Mouse (Mus musculus): ENCODE measurements at regions not wholly inside any gene's neighbourhood (a gene's known extent, or its start where the extent isn't known, plus 50 kb on each side); places are given as distances from the start of the nearest gene placed in this dataset.

- DNase-seq, result no peak
Measured at GRCm38 (mm10) chr15:70920138-70920537, 2914.2 kb upstream of the Gm6569 start.

GRCm38 (mm10) chr15:70920862-70921261 lies 2913.5 kb upstream of the Gm6569 start:
- DNase-seq, result peak; percentile 30

All from adrenal gland, postnatal 25 days (tissue).